ENCODE assay signal across 13 mouse cellular contexts in the genomic region with DNA sequence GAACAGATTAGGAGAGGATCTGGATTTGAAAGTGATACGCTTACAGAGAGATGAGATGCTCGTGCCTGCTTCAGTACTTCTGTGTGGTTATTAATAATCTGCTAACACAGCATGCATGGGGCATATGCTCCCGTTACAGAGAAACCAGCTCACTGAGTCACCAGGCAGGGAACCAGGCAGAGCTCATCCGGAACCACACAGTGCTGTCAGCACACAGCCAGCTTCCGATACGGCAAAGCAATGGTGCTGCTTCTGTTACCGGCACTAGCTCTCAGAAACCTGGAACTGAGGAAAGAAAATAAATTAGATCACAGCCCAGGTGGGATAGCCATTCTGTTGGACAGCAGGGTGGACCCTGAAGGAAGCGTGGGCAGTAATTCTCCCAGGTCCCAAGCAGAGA.
DNase-seq lines count a peak whose midpoint lies in the region; ATAC-seq and TF ChIP-seq lines count a peak whose summit lies in the region.
"Had no signal": no experiment of that assay in that cellular context is flagged by ENCODE, and none has a peak within 500 bp of the region (broad histone marks: within the 10 kb centered on the region; RNA-seq: fewer than 3 reads in every experiment).

No protein-coding gene starts in this region.

- intact Hi-C loops in left cerebral cortex, postnatal 25 days (cut with DNase I), result no loop called here

- H3K27ac ChIP-seq in forebrain, embryonic 12.5 days, result no peak overlapping the region
- H3K27ac ChIP-seq in forebrain, postnatal 0 days (ENCODE audit: low read depth, low read length), result no peak overlapping the region
- H3K27ac ChIP-seq: heart, embryonic 13.5 days; hindbrain, embryonic 12.5 days had no signal

- H3K4me3 ChIP-seq in forebrain, embryonic 12.5 days (replicated peaks), result no peak overlapping the region
- H3K4me3 ChIP-seq in forebrain, postnatal 0 days (ENCODE audit: low read depth, low read length), result no peak overlapping the region
- H3K4me3 ChIP-seq: heart, embryonic 13.5 days; hindbrain, embryonic 12.5 days had no signal

- DNase-seq in right cerebral cortex, adult 18-20 months, result peak; percentile 55
- DNase-seq in right cerebral cortex, postnatal 4 days, result no peak
- DNase-seq in frontal cortex, postnatal 36 days (ENCODE audit: low spot score in 2 of 2), result peak; percentile 16 to 24
- peak; percentile 27 to 64 for DNase-seq in left cerebral cortex, postnatal 25 days (ENCODE audit: low spot score in 2 of 2)
- no peak for DNase-seq in heart, adult 11 months
- no peak for DNase-seq in forebrain, postnatal 0 days
- DNase-seq: gastrocnemius, postnatal 25 days; kidney, adult 18-20 months; kidney, postnatal 4 days; thymus, postnatal 36 days had no signal

- no peak overlapping the region for H3K4me2 ChIP-seq in forebrain, embryonic 12.5 days
- no peak overlapping the region for H3K4me2 ChIP-seq in forebrain, postnatal 0 days (ENCODE audit: low read depth)
- H3K4me2 ChIP-seq: heart, embryonic 13.5 days; hindbrain, embryonic 12.5 days had no signal

- no peaks in the 10 kb centered on the region for H3K9me3 ChIP-seq in forebrain, embryonic 12.5 days
- no peaks in the 10 kb centered on the region for H3K9me3 ChIP-seq in forebrain, postnatal 0 days (ENCODE audit: low read length)
- H3K9me3 ChIP-seq: heart, embryonic 13.5 days; hindbrain, embryonic 12.5 days had no signal

- no peaks in the 10 kb centered on the region for H3K27me3 ChIP-seq in forebrain, embryonic 12.5 days
- H3K27me3 ChIP-seq in forebrain, postnatal 0 days (ENCODE audit: insufficient read depth, low read length), result no peaks in the 10 kb centered on the region
- H3K27me3 ChIP-seq: heart, embryonic 13.5 days; hindbrain, embryonic 12.5 days had no signal

- TF ChIP-seq CTCF in forebrain, postnatal 0 days (IDR thresholded peaks at IDR 0.05; ENCODE audit: low read depth), result no peak

- no peaks in the 10 kb centered on the region for H3K4me1 ChIP-seq in forebrain, embryonic 12.5 days
- H3K4me1 ChIP-seq in forebrain, postnatal 0 days (ENCODE audit: insufficient read depth), result no peaks in the 10 kb centered on the region
- H3K4me1 ChIP-seq: heart, embryonic 13.5 days; hindbrain, embryonic 12.5 days had no signal

- H3K9ac ChIP-seq in forebrain, embryonic 12.5 days, result no peak overlapping the region
- H3K9ac ChIP-seq in forebrain, postnatal 0 days, result no peak overlapping the region
- H3K9ac ChIP-seq: heart, embryonic 13.5 days; hindbrain, embryonic 12.5 days had no signal

- 94% methylated on average over 8 of the region's 8 CpGs for WGBS in forebrain, embryonic 12.5 days
- WGBS in forebrain, postnatal 0 days, result 85% methylated on average over 8 of the region's 8 CpGs

- no peak for ATAC-seq in forebrain, embryonic 12.5 days (ENCODE audit: low FRiP score)
- ATAC-seq in forebrain, postnatal 0 days, result no peak

- H3K36me3 ChIP-seq in forebrain, embryonic 12.5 days (replicated peaks), result no peaks in the 10 kb centered on the region
- H3K36me3 ChIP-seq in forebrain, postnatal 0 days (ENCODE audit: insufficient read depth), result no peaks in the 10 kb centered on the region
- H3K36me3 ChIP-seq: heart, embryonic 13.5 days; hindbrain, embryonic 12.5 days had no signal

Comparison
In these comparisons a context has a peak if more than half of its experiments do, and no peak if none do; other contexts are left out.
1. DNase-seq: peak in right cerebral cortex, adult 18-20 months (single experiment), frontal cortex, postnatal 36 days (2 of 2) and left cerebral cortex, postnatal 25 days (2 of 2); none in right cerebral cortex, postnatal 4 days (single experiment), heart, adult 11 months (single experiment) and forebrain, postnatal 0 days (single experiment).